Mouse (Mus musculus) ES-E14 (cell line): Measurements from ENCODE around the gene Npcd.

Experiments
- CHD2 ChIP-seq: IDR thresholded peaks from 2 replicates; pipeline ENCODE4 v1.6.1; 2014; ENCODE audit warnings: mild to moderate bottlenecking, low read depth, low read length, inconsistent platforms
- HCFC1 ChIP-seq: IDR thresholded peaks from 2 replicates; pipeline ENCODE4 v1.6.1; 2012; ENCODE audit warnings: low read length, inconsistent platforms, borderline replicate concordance; ENCODE audit not compliant: insufficient read depth
- MAFK ChIP-seq: IDR thresholded peaks from 2 replicates; pipeline ENCODE4 v1.6.1; 2014; ENCODE audit warnings: mild to moderate bottlenecking, low read depth, low read length, inconsistent platforms; ENCODE audit not compliant: insufficient read depth
- ZC3H11A ChIP-seq: IDR thresholded peaks from 2 replicates; pipeline ENCODE4 v1.6.1; 2012; ENCODE audit warnings: low read depth, mild to moderate bottlenecking, inconsistent platforms, low read length, borderline replicate concordance

GRCm38 (mm10) chr15:79808658-79809057 is 25.4 kb downstream of the Npcd start:
- TF ChIP-seq ZC3H11A (no peak), HCFC1 (no peak), MAFK (no peak), CHD2 (no peak)
